Mouse (Mus musculus) hindbrain, embryonic 12.5 days (tissue): Measurements from ENCODE around the gene Hoxd4. TPM values are rescaled to one million over a fixed set of nuclear protein-coding genes. Genes with fewer than 3 reads are reported as not detected.

ENCODE experiments used
- ATAC-seq: fragments of 200-750 bp; cut with Nextera tagmentation; 2 replicates; pipeline ENCODE4 v1.8.0; 2017; ENCODE audit warnings: moderate TSS enrichment; ENCODE audit not compliant: low FRiP score
- H3K27ac ChIP-seq: fragments of 300-500 bp; sonication (generic); 2 replicates; pipeline ENCODE4 v1.5.1; 2016; ENCODE audit warnings: mild to moderate bottlenecking
- H3K27me3 ChIP-seq: fragments of 300-500 bp; sonication (generic); 2 replicates; pipeline ENCODE4 v1.6.1; 2016; ENCODE audit warnings: mild to moderate bottlenecking
- H3K36me3 ChIP-seq: fragments of 300-500 bp; sonication (generic); 2 replicates; pipeline ENCODE4 v1.6.1; 2016; ENCODE audit warnings: mild to moderate bottlenecking
- H3K4me1 ChIP-seq: fragments of 300-500 bp; sonication (generic); 2 replicates; pipeline ENCODE4 v1.6.1; 2016
- H3K4me2 ChIP-seq: fragments of 300-500 bp; sonication (generic); replicated peaks from 2 replicates; pipeline ENCODE4 v1.6.1; 2016; ENCODE audit warnings: mild to moderate bottlenecking
- H3K4me3 ChIP-seq: fragments of 300-500 bp; sonication (generic); 2 replicates; pipeline ENCODE4 v1.5.1; 2016; ENCODE audit warnings: mild to moderate bottlenecking
- H3K9ac ChIP-seq: fragments of 300-500 bp; sonication (generic); 2 replicates; pipeline ENCODE4 v1.6.1; 2016; ENCODE audit warnings: mild to moderate bottlenecking, moderate library complexity
- H3K9me3 ChIP-seq: fragments of 300-500 bp; sonication (generic); replicated peaks from 2 replicates; pipeline ENCODE4 v1.6.1; 2016; ENCODE audit warnings: mild to moderate bottlenecking
- WGBS: fragments of 180-500 bp; shearing (Covaris S2); methylation state at CpG from one replicate; pipeline ENCODE4 v1.1.7; 2016; 5-methylcytosine and 5-hydroxymethylcytosine counted together
- polyA plus RNA-seq: library from polyadenylated mRNA; unstranded; fragments of >200 nt; fragmentation: Nextera tagmentation; extraction: Ambion mirVana; gene quantifications from 2 replicates; pipeline ENCODE4 v1.2.1, GENCODE M21; 2016

Gene Hoxd4
- polyA plus RNA-seq, 1 experiment from 2014 or later, result 3.6 TPM

GRCm38 (mm10) chr2:74739476-74739800, 27.7 kb downstream of the Hoxd4 start:
- peak overlapping the region; percentile 97 for H3K27ac ChIP-seq
- no peaks in the 10 kb centered on the region for H3K36me3 ChIP-seq
- H3K4me3 ChIP-seq, result peak overlapping the region; percentile 44
- peaks cover 96% of the 10 kb centered on the region for H3K27me3 ChIP-seq
- peak overlapping the region; percentile 73 for H3K9ac ChIP-seq
- WGBS, result 5% methylated on average over 2 of the region's 2 CpGs
- H3K4me2 ChIP-seq, result peak overlapping the region; percentile 49
- peaks cover 8% of the 10 kb centered on the region for H3K4me1 ChIP-seq
- ATAC-seq, result no peak
- no peaks in the 10 kb centered on the region for H3K9me3 ChIP-seq

GRCm38 (mm10) chr2:74739869-74740268, 28.1 kb downstream of the Hoxd4 start:
- Histone ChIP-seq H3K27ac (peak overlapping the region; percentile 97), H3K27me3 (peaks cover 96% of the 10 kb centered on the region), H3K36me3 (no peaks in the 10 kb centered on the region), H3K4me3 (peak overlapping the region; percentile 44), H3K9me3 (no peaks in the 10 kb centered on the region), H3K4me2 (peak overlapping the region; percentile 49), H3K9ac (peak overlapping the region; percentile 73), H3K4me1 (peaks cover 8% of the 10 kb centered on the region)
- ATAC-seq, result no peak
- WGBS, result 1% methylated on average over 14 of the region's 14 CpGs

- under 1% methylated on average over 43 of the region's 43 CpGs for WGBS
- ATAC-seq, result peak; percentile 28; the same call in 1 of the 2 replicates
- Histone ChIP-seq H3K4me3 (peak overlapping the region; percentile 44), H3K27ac (peak overlapping the region; percentile 97), H3K4me2 (peak overlapping the region; percentile 49), H3K27me3 (peaks cover 96% of the 10 kb centered on the region), H3K9me3 (no peaks in the 10 kb centered on the region), H3K36me3 (no peaks in the 10 kb centered on the region), H3K9ac (peak overlapping the region; percentile 73), H3K4me1 (peaks cover 8% of the 10 kb centered on the region)
Measured at GRCm38 (mm10) chr2:74740311-74741091, 28.8 kb downstream of the Hoxd4 start.

- peak overlapping the region; percentile 44 for H3K4me3 ChIP-seq
- ATAC-seq, result no peak
- peak overlapping the region; percentile 97 for H3K27ac ChIP-seq
Measured at GRCm38 (mm10) chr2:74741252-74741978, 29.7 kb downstream of the Hoxd4 start.

GRCm38 (mm10) chr2:74741979-74742277, 30.2 kb downstream of the Hoxd4 start:
- Histone ChIP-seq H3K4me2 (peak overlapping the region; percentile 49; the same call in 1 of the 2 replicates), H3K27ac (peak overlapping the region; percentile 97), H3K9ac (no peak overlapping the region), H3K27me3 (peaks cover 96% of the 10 kb centered on the region), H3K36me3 (no peaks in the 10 kb centered on the region; the same call in 1 of the 2 replicates), H3K4me1 (peaks cover 13% of the 10 kb centered on the region), H3K9me3 (no peaks in the 10 kb centered on the region), H3K4me3 (no peak overlapping the region)
- no peak for ATAC-seq

More at GRCm38 (mm10) chr2:74741252-74741978, 29.7 kb downstream of the Hoxd4 start:
- Histone ChIP-seq H3K4me2 (peak overlapping the region; percentile 49), H3K36me3 (no peaks in the 10 kb centered on the region; the same call in 1 of the 2 replicates), H3K4me1 (peaks cover 9% of the 10 kb centered on the region), H3K9me3 (no peaks in the 10 kb centered on the region), H3K27me3 (peaks cover 96% of the 10 kb centered on the region), H3K9ac (peak overlapping the region; percentile 73)
- 19% methylated on average over 2 of the region's 3 CpGs for WGBS

GRCm38 (mm10) chr2:74745540-74746297, 34.0 kb downstream of the Hoxd4 start:
- Histone ChIP-seq H3K4me1 (peaks cover 26% of the 10 kb centered on the region), H3K36me3 (no peaks in the 10 kb centered on the region; the same call in 1 of the 2 replicates), H3K4me2 (peak overlapping the region; percentile 58), H3K27me3 (peaks cover 88% of the 10 kb centered on the region), H3K4me3 (peak overlapping the region; percentile 45), H3K9ac (peak overlapping the region; percentile 80), H3K27ac (peak overlapping the region; percentile 91), H3K9me3 (no peaks in the 10 kb centered on the region)
- peak; percentile 47 for ATAC-seq
- WGBS, result 2% methylated on average over 6 of the region's 6 CpGs

GRCm38 (mm10) chr2:74746298-74746921, 34.7 kb downstream of the Hoxd4 start:
- no peaks in the 10 kb centered on the region for H3K9me3 ChIP-seq
- WGBS, result under 1% methylated on average over 58 of the region's 58 CpGs
- H3K4me3 ChIP-seq, result peak overlapping the region; percentile 45
- no peaks in the 10 kb centered on the region; the same call in 1 of the 2 replicates for H3K36me3 ChIP-seq
- H3K4me1 ChIP-seq, result peaks cover 30% of the 10 kb centered on the region
- no peak for ATAC-seq
- H3K4me2 ChIP-seq, result peak overlapping the region; percentile 58
- H3K9ac ChIP-seq, result peak overlapping the region; percentile 80
- H3K27ac ChIP-seq, result peak overlapping the region; percentile 91
- peaks cover 88% of the 10 kb centered on the region for H3K27me3 ChIP-seq

- under 1% methylated on average over 24 of the region's 24 CpGs for WGBS
- Histone ChIP-seq H3K4me1 (peaks cover 28% of the 10 kb centered on the region), H3K4me3 (peak overlapping the region; percentile 45), H3K36me3 (no peaks in the 10 kb centered on the region; the same call in 1 of the 2 replicates), H3K9ac (peak overlapping the region; percentile 80), H3K27ac (peak overlapping the region; percentile 91), H3K9me3 (no peaks in the 10 kb centered on the region), H3K4me2 (peak overlapping the region; percentile 58), H3K27me3 (peaks cover 88% of the 10 kb centered on the region)
- ATAC-seq, result no peak
Measured at GRCm38 (mm10) chr2:74747006-74747405, 35.3 kb downstream of the Hoxd4 start.

GRCm38 (mm10) chr2:74747661-74748141, 36.0 kb downstream of the Hoxd4 start:
- Histone ChIP-seq H3K27me3 (peaks cover 88% of the 10 kb centered on the region), H3K9me3 (no peaks in the 10 kb centered on the region), H3K36me3 (no peaks in the 10 kb centered on the region; the same call in 1 of the 2 replicates), H3K4me1 (peaks cover 32% of the 10 kb centered on the region), H3K4me3 (peak overlapping the region; percentile 45), H3K4me2 (peak overlapping the region; percentile 58), H3K9ac (peak overlapping the region; percentile 80), H3K27ac (peak overlapping the region; percentile 91)
- WGBS, result 3% methylated on average over 11 of the region's 11 CpGs
- ATAC-seq, result no peak

GRCm38 (mm10) chr2:74748436-74748995, 36.8 kb downstream of the Hoxd4 start:
- H3K4me2 ChIP-seq, result peak overlapping the region; percentile 58
- H3K9ac ChIP-seq, result peak overlapping the region; percentile 80
- no peak for ATAC-seq
- WGBS, result 3% methylated on average over 9 of the region's 9 CpGs
- H3K36me3 ChIP-seq, result no peaks in the 10 kb centered on the region; the same call in 1 of the 2 replicates
- H3K9me3 ChIP-seq, result no peaks in the 10 kb centered on the region
- peak overlapping the region; percentile 91 for H3K27ac ChIP-seq
- peaks cover 40% of the 10 kb centered on the region for H3K4me1 ChIP-seq
- H3K27me3 ChIP-seq, result peaks cover 89% of the 10 kb centered on the region
- peak overlapping the region; percentile 45 for H3K4me3 ChIP-seq
